Mouse (Mus musculus): ENCODE data around the gene Gm10974. TPM values are rescaled to one million over a fixed set of nuclear protein-coding genes. Genes with fewer than 3 reads are reported as not detected.
A peak's percentile ranks its signal among the peaks of the same experiment; 100 is the strongest.

The Gm10974 gene
- polyA plus RNA-seq, 1 experiment from 2014 or later = not detected

DNA sequence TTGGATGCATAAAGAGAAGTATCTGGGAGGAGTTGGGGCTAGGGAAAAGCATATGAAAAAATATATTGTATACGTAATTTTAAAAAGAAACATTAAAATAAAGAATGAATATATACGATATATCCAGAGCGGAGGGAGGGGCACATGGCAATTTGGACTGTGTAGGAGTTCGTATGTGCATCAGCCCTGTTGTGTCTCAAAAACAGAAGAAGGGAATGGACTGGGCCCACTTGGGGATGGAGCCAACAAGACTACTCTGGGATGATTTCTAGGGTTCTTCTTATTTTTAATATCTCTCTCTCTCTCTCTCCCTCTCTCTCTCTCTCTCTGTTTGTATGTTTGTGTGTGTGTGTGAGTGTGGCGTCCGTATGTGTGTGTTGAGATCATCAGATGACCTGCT is 20.7 kb downstream of the Gm10974 start:
- Histone ChIP-seq H3K9ac (ENCODE audit: low read depth, low read length) (no peak overlapping the region), H3K4me1 (replicated peaks; ENCODE audit: control insufficient read depth, insufficient read depth, low read length) (peaks cover 6% of the 10 kb centered on the region; the same call in 1 of the 2 replicates), H3K36me3 (ENCODE audit: control insufficient read depth, insufficient read depth, low read length) (no peaks in the 10 kb centered on the region), H3K9me3 (ENCODE audit: control insufficient read depth, low read length) (no peaks in the 10 kb centered on the region), H3K27me3 (replicated peaks; ENCODE audit: control insufficient read depth, insufficient read depth, low read length) (no peaks in the 10 kb centered on the region), H3K4me3 (ENCODE audit: low read depth, low read length) (no peak overlapping the region), H3K4me2 (no peak overlapping the region), H3K27ac (ENCODE audit: low read depth, low read length) (no peak overlapping the region)
- WGBS = 92% methylated on average over 6 of the region's 6 CpGs
- no peak for ATAC-seq (replicated peaks; ENCODE audit: low FRiP score)
- no peak for DNase-seq (ENCODE audit: low spot score)

DNA sequence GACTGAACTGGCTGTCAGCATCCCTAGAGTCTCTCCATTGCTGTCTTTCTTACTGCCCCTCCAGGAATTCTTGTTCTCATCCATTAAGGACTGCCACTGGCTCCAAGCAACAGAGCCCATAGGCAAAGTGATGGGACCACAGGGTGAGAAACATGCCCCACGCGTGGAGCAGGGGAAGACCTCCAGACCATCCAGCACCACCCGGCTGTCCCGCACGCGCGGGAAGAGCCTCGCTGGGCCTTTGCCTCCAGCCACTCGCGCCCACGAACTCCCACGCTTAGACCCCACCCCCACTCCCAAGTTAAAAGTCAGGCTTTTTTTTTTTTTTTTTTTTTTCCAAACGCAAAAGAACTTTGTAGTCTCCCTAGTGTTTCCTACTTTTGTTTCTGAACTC is 21.7 kb downstream of the Gm10974 start:
- Histone ChIP-seq H3K4me3 (ENCODE audit: low read depth, low read length) (peak overlapping the region; percentile 69), H3K9ac (ENCODE audit: low read depth, low read length) (peak overlapping the region; percentile 84), H3K27ac (ENCODE audit: low read depth, low read length) (no peak overlapping the region), H3K36me3 (ENCODE audit: control insufficient read depth, insufficient read depth, low read length) (no peaks in the 10 kb centered on the region), H3K27me3 (replicated peaks; ENCODE audit: control insufficient read depth, insufficient read depth, low read length) (no peaks in the 10 kb centered on the region), H3K4me1 (replicated peaks; ENCODE audit: control insufficient read depth, insufficient read depth, low read length) (peaks cover 6% of the 10 kb centered on the region; the same call in 1 of the 2 replicates), H3K9me3 (ENCODE audit: control insufficient read depth, low read length) (no peaks in the 10 kb centered on the region), H3K4me2 (peak overlapping the region; percentile 78)
- WGBS = 4% methylated on average over 13 of the region's 13 CpGs
- DNase-seq (ENCODE audit: low spot score) (peak; percentile 46), ATAC-seq (replicated peaks; ENCODE audit: low FRiP score) (no peak)

GRCm38 (mm10) chr7:66387813-66388521 is 22.3 kb downstream of the Gm10974 start, which contains the start of gene Lrrk1:
Gene Lrrk1 (minus strand): TSS chr7:66388350.
- peak within 1 kb of the TSS; percentile 84 for H3K9ac ChIP-seq (ENCODE audit: low read depth, low read length)
- no peaks in the 10 kb centered on the region for H3K36me3 ChIP-seq (ENCODE audit: control insufficient read depth, insufficient read depth, low read length)
- DNase-seq (ENCODE audit: low spot score) (peak; percentile 78), ATAC-seq (replicated peaks; ENCODE audit: low FRiP score) (peak; percentile 76)
- under 1% methylated on average over 69 of the region's 70 CpGs for WGBS
- H3K4me1 ChIP-seq (replicated peaks; ENCODE audit: control insufficient read depth, insufficient read depth, low read length) = peaks cover 6% of the 10 kb centered on the region; the same call in 1 of the 2 replicates
- H3K27me3 ChIP-seq (replicated peaks; ENCODE audit: control insufficient read depth, insufficient read depth, low read length) = no peaks in the 10 kb centered on the region
- H3K4me3 ChIP-seq (ENCODE audit: low read depth, low read length) = peak within 1 kb of the TSS; percentile 69
- peak within 1 kb of the TSS; percentile 78 for H3K4me2 ChIP-seq
- H3K9me3 ChIP-seq (ENCODE audit: control insufficient read depth, low read length) = no peaks in the 10 kb centered on the region
- no peak within 1 kb of the TSS for H3K27ac ChIP-seq (ENCODE audit: low read depth, low read length)

DNA sequence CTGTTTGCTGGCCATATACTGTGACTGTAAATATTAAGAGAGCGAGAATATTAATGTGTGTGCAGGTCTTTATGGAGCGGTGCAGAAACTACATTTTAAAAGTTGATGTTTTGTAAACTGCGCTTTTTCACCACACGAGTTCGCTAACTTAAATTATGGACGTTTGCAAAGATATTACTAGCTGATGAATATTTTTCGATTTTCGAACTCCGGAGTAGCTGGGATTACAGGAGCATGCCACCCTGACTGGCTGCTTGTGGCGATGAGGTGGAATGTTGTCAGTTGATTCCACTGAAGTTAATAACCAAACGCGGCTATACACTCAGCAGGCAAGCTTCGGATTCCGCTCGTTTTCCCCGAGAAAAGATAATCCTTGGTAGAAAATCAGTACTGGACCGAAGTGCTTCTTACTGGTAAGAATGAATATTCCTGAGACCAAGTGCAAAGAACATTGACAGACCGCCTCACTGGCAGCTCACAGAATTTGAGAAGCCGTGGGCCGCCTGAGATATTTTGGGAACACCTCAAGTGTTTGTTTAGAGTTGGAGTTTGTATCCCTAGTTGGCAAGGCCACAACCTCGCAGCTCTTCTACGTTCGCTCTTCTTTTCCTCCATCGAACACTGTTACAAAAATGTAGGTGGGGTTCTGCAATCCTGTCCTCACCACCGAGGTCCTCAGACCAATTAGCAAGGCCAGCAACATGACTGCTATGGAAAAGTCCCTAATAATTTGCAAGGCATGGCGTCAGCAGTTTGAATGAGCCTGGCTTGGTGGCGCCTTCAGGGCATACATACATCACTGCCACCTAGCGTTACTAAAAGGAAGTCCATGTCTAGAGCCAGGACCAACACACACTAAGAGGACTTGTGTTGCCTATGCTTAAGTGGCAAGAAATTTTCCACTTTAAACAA is 23.2 kb downstream of the Gm10974 start:
- H3K27ac ChIP-seq (ENCODE audit: low read depth, low read length) = no peak overlapping the region
- 19% methylated on average over 28 of the region's 28 CpGs for WGBS
- H3K9me3 ChIP-seq (ENCODE audit: control insufficient read depth, low read length) = no peaks in the 10 kb centered on the region
- peak overlapping the region; percentile 69 for H3K4me3 ChIP-seq (ENCODE audit: low read depth, low read length)
- DNase-seq (ENCODE audit: low spot score) (peak; percentile 62), ATAC-seq (replicated peaks; ENCODE audit: low FRiP score) (peak; percentile 72)
- peak overlapping the region; percentile 78 for H3K4me2 ChIP-seq
- H3K27me3 ChIP-seq (replicated peaks; ENCODE audit: control insufficient read depth, insufficient read depth, low read length) = no peaks in the 10 kb centered on the region
- peaks cover 6% of the 10 kb centered on the region; the same call in 1 of the 2 replicates for H3K4me1 ChIP-seq (replicated peaks; ENCODE audit: control insufficient read depth, insufficient read depth, low read length)
- H3K36me3 ChIP-seq (ENCODE audit: control insufficient read depth, insufficient read depth, low read length) = no peaks in the 10 kb centered on the region
- H3K9ac ChIP-seq (ENCODE audit: low read depth, low read length) = peak overlapping the region; percentile 84

- no peaks in the 10 kb centered on the region for H3K36me3 ChIP-seq (ENCODE audit: control insufficient read depth, insufficient read depth, low read length)
- no peak overlapping the region for H3K4me2 ChIP-seq
- H3K9ac ChIP-seq (ENCODE audit: low read depth, low read length) = no peak overlapping the region
- H3K4me3 ChIP-seq (ENCODE audit: low read depth, low read length) = no peak overlapping the region
- ATAC-seq (replicated peaks; ENCODE audit: low FRiP score) (no peak), DNase-seq (ENCODE audit: low spot score) (no peak)
- WGBS = 77% methylated on average over 3 of the region's 3 CpGs
- no peaks in the 10 kb centered on the region for H3K4me1 ChIP-seq (replicated peaks; ENCODE audit: control insufficient read depth, insufficient read depth, low read length)
- no peaks in the 10 kb centered on the region for H3K27me3 ChIP-seq (replicated peaks; ENCODE audit: control insufficient read depth, insufficient read depth, low read length)
- no peaks in the 10 kb centered on the region for H3K9me3 ChIP-seq (ENCODE audit: control insufficient read depth, low read length)
- H3K27ac ChIP-seq (ENCODE audit: low read depth, low read length) = no peak overlapping the region
These were observed 31.6 kb downstream of the Gm10974 start for GRCm38 (mm10) chr7:66397288-66397687.

- ATAC-seq (replicated peaks; ENCODE audit: low FRiP score) (no peak), DNase-seq (ENCODE audit: low spot score) (no peak)
- Histone ChIP-seq H3K9me3 (ENCODE audit: control insufficient read depth, low read length) (no peaks in the 10 kb centered on the region), H3K4me1 (replicated peaks; ENCODE audit: control insufficient read depth, insufficient read depth, low read length) (no peaks in the 10 kb centered on the region; the same call in 1 of the 2 replicates), H3K27me3 (replicated peaks; ENCODE audit: control insufficient read depth, insufficient read depth, low read length) (no peaks in the 10 kb centered on the region), H3K4me3 (ENCODE audit: low read depth, low read length) (no peak overlapping the region), H3K9ac (ENCODE audit: low read depth, low read length) (no peak overlapping the region), H3K4me2 (no peak overlapping the region), H3K27ac (ENCODE audit: low read depth, low read length) (no peak overlapping the region), H3K36me3 (ENCODE audit: control insufficient read depth, insufficient read depth, low read length) (no peaks in the 10 kb centered on the region)
- WGBS = 68% methylated on average over 8 of the region's 8 CpGs
These were observed 35.9 kb downstream of the Gm10974 start for GRCm38 (mm10) chr7:66401605-66402004.

GRCm38 (mm10) chr7:66402876-66403275 is 37.2 kb downstream of the Gm10974 start:
- Histone ChIP-seq H3K4me3 (ENCODE audit: low read depth, low read length) (no peak overlapping the region), H3K9ac (ENCODE audit: low read depth, low read length) (no peak overlapping the region), H3K27me3 (replicated peaks; ENCODE audit: control insufficient read depth, insufficient read depth, low read length) (no peaks in the 10 kb centered on the region), H3K36me3 (ENCODE audit: control insufficient read depth, insufficient read depth, low read length) (no peaks in the 10 kb centered on the region), H3K9me3 (ENCODE audit: control insufficient read depth, low read length) (no peaks in the 10 kb centered on the region), H3K4me1 (replicated peaks; ENCODE audit: control insufficient read depth, insufficient read depth, low read length) (no peaks in the 10 kb centered on the region; the same call in 1 of the 2 replicates), H3K27ac (ENCODE audit: low read depth, low read length) (no peak overlapping the region), H3K4me2 (no peak overlapping the region)
- ATAC-seq (replicated peaks; ENCODE audit: low FRiP score) (no peak), DNase-seq (ENCODE audit: low spot score) (no peak)
- WGBS = 90% methylated on average over 5 of the region's 5 CpGs

DNA sequence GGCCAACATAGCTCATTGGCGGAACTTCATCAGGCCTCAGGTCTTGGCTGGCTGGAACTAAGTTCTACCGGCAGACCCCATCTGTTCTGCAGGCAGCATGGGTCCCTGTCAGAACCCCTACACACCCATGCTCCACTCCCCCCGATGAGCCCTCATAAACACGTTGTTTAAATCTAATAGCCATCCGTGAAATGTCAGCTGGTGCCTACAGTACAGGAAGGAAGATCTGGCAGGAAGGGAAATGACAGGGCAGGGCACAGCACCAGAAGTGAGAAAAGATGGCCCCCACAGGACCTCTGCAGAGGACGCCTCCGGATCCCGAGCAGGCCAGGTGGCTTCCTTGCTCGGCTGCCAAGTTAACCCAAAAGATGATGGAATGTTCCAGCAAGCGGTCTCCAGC is 38.4 kb downstream of the Gm10974 start:
- Histone ChIP-seq H3K9ac (ENCODE audit: low read depth, low read length) (no peak overlapping the region), H3K9me3 (ENCODE audit: control insufficient read depth, low read length) (no peaks in the 10 kb centered on the region), H3K4me2 (no peak overlapping the region), H3K36me3 (ENCODE audit: control insufficient read depth, insufficient read depth, low read length) (no peaks in the 10 kb centered on the region), H3K27ac (ENCODE audit: low read depth, low read length) (no peak overlapping the region), H3K4me3 (ENCODE audit: low read depth, low read length) (no peak overlapping the region), H3K4me1 (replicated peaks; ENCODE audit: control insufficient read depth, insufficient read depth, low read length) (no peaks in the 10 kb centered on the region; the same call in 1 of the 2 replicates), H3K27me3 (replicated peaks; ENCODE audit: control insufficient read depth, insufficient read depth, low read length) (no peaks in the 10 kb centered on the region)
- ATAC-seq (replicated peaks; ENCODE audit: low FRiP score) (no peak), DNase-seq (ENCODE audit: low spot score) (no peak)
- WGBS = 52% methylated on average over 10 of the region's 10 CpGs

Measured in liver, embryonic 11.5 days (tissue).